8 mouse cellular contexts compared by ENCODE assay signal in the genomic region with DNA sequence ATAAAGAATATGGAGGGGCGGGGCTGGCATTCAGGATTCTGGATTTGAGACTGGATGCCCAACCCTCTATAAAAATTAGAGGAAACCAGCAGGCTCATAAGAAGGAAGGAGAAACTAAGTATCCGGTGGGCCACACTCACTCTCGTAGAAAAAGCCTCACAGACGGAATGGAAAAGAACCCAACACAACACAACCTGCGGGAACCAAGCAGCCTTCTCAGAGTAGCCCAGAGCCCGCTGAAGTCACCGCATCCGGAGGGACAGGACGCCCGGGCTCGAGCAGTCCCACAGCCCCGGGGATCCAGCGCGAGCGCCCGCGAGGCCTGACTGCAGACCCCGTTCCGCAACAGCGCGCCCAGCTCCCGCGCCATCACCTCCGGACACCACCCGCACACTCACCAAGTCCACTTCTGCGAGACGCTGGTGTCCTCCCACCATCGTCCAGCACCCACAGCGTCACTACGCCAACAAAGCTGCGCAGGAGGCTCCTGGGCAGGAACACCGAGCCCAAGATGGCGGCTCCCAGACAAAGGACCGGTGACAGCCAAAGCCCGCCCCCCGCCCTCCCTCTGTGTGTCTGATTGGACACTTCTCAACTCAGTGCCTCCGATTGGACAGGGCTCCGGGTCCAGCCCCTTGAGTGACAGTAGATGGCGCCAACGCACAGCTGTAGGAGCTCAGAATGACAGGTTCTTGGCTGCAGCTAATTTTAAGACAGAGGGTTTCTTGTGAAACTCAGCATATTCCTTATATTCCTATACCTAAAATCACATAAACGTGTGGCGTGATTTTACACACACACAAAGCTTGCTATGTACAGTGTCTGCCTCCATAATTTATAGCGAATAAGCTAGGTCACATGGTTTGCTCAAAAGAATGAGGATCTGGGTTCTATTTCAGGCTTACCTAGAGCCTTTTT. TPM values are rescaled to one million over a fixed set of nuclear protein-coding genes. Genes with fewer than 3 reads are reported as not detected.
DNase-seq lines count a peak whose midpoint lies in the region; ATAC-seq and TF ChIP-seq lines count a peak whose summit lies in the region.

Gene Zfp68, minus strand, starts transcription at position 551 of the 918 bp plus-strand sequence.

- H3K4me2 ChIP-seq in forebrain, embryonic 13.5 days: peak within 1 kb of the TSS; percentile 55
- H3K4me2 ChIP-seq in liver, postnatal 0 days (ENCODE audit: low read depth, low read length): peak within 1 kb of the TSS; percentile 74
- peak within 1 kb of the TSS; percentile 54 for H3K4me2 ChIP-seq in neural tube, embryonic 14.5 days (ENCODE audit: low read depth, low read length)

- H3K4me1 ChIP-seq in ES-Bruce4 (ENCODE audit: control insufficient read depth, insufficient read depth, low read length): no peaks in the 10 kb centered on the region
- peaks cover 20% of the 10 kb centered on the region for H3K4me1 ChIP-seq in forebrain, embryonic 13.5 days
- peaks cover 2% of the 10 kb centered on the region for H3K4me1 ChIP-seq in liver, postnatal 0 days (ENCODE audit: insufficient read depth)
- peaks cover 14% of the 10 kb centered on the region for H3K4me1 ChIP-seq in neural tube, embryonic 14.5 days (ENCODE audit: control insufficient read depth, insufficient read depth, low read length)

- peak within 1 kb of the TSS; percentile 92 for H3K9ac ChIP-seq in ES-Bruce4 (ENCODE audit: low read depth, poor library complexity, severe bottlenecking)
- H3K9ac ChIP-seq in forebrain, embryonic 13.5 days: peak within 1 kb of the TSS; percentile 97
- peak within 1 kb of the TSS; percentile 96 for H3K9ac ChIP-seq in liver, postnatal 0 days (replicated peaks)
- peak within 1 kb of the TSS; percentile 86 for H3K9ac ChIP-seq in neural tube, embryonic 14.5 days (replicated peaks; ENCODE audit: low read depth, low read length)

- intact Hi-C loops in heart, postnatal 10 days (cut with DNase I): loop anchor here (5.0 kb wide), 1 partner anchor 177 kb away; the partner anchor contains the start of gene Zfp157

- H3K27ac ChIP-seq in ES-Bruce4 (ENCODE audit: insufficient read depth, low read length): no peak within 1 kb of the TSS
- H3K27ac ChIP-seq in forebrain, embryonic 13.5 days: peak within 1 kb of the TSS; percentile 98
- peak within 1 kb of the TSS; percentile 95 for H3K27ac ChIP-seq in liver, postnatal 0 days (ENCODE audit: low read depth)
- H3K27ac ChIP-seq in neural tube, embryonic 14.5 days (ENCODE audit: low read depth, low read length): peak within 1 kb of the TSS; percentile 98

- peak; percentile 27 for TF ChIP-seq CTCF in ES-Bruce4 (IDR thresholded peaks at IDR 0.05; ENCODE audit: low read depth, low read length)
- peak; percentile 72 for TF ChIP-seq CTCF in liver, postnatal 0 days (IDR thresholded peaks at IDR 0.05; ENCODE audit: low read depth)

- no peak for TF ChIP-seq EP300 in ES-Bruce4 (IDR thresholded peaks at IDR 0.05; ENCODE audit: insufficient read depth, low read depth, low read length)
- TF ChIP-seq EP300 in liver, postnatal 0 days (IDR thresholded peaks at IDR 0.05; ENCODE audit: low read depth): no peak

- H3K36me3 ChIP-seq in ES-Bruce4 (ENCODE audit: control insufficient read depth, insufficient read depth, low read length, poor library complexity, severe bottlenecking): peaks cover 2% of the 10 kb centered on the region; the same call in 1 of the 2 replicates
- peaks cover 39% of the 10 kb centered on the region for H3K36me3 ChIP-seq in forebrain, embryonic 13.5 days (ENCODE audit: poor library complexity, severe bottlenecking)
- peaks cover 25% of the 10 kb centered on the region for H3K36me3 ChIP-seq in liver, postnatal 0 days (replicated peaks; ENCODE audit: insufficient read depth, low read length)
- peaks cover 28% of the 10 kb centered on the region for H3K36me3 ChIP-seq in neural tube, embryonic 14.5 days (ENCODE audit: control insufficient read depth, insufficient read depth, low read length)

- H3K9me3 ChIP-seq in ES-Bruce4 (replicated peaks; ENCODE audit: control insufficient read depth, insufficient read depth, low read length, poor library complexity, severe bottlenecking): no peaks in the 10 kb centered on the region
- peaks cover 32% of the 10 kb centered on the region for H3K9me3 ChIP-seq in forebrain, embryonic 13.5 days (replicated peaks)
- peaks cover 18% of the 10 kb centered on the region for H3K9me3 ChIP-seq in liver, postnatal 0 days (ENCODE audit: low read length)
- peaks cover 22% of the 10 kb centered on the region for H3K9me3 ChIP-seq in neural tube, embryonic 14.5 days (ENCODE audit: control insufficient read depth, low read length)

- peak; percentile 71 for TF ChIP-seq POLR2A in ES-Bruce4 (IDR thresholded peaks at IDR 0.05; ENCODE audit: insufficient read depth, low read length)

- WGBS in forebrain, embryonic 13.5 days: 1% methylated on average over 43 of the region's 43 CpGs
- under 1% methylated on average over 43 of the region's 43 CpGs for WGBS in large intestine, adult 2 months
- WGBS in liver, postnatal 0 days (ENCODE audit: insufficient replicate concordance): under 1% methylated on average over 43 of the region's 43 CpGs
- WGBS in neural tube, embryonic 14.5 days: under 1% methylated on average over 43 of the region's 43 CpGs

- H3K27me3 ChIP-seq in ES-Bruce4 (ENCODE audit: control insufficient read depth, insufficient read depth, low read length, poor library complexity, severe bottlenecking): no peaks in the 10 kb centered on the region
- no peaks in the 10 kb centered on the region for H3K27me3 ChIP-seq in forebrain, embryonic 13.5 days
- no peaks in the 10 kb centered on the region for H3K27me3 ChIP-seq in liver, postnatal 0 days (ENCODE audit: insufficient read depth, low read length)
- no peaks in the 10 kb centered on the region for H3K27me3 ChIP-seq in neural tube, embryonic 14.5 days (ENCODE audit: control insufficient read depth, insufficient read depth, low read length)

- peak; percentile 92 for ATAC-seq in cerebellum, adult (ENCODE audit: insufficient number of reproducible peaks, low FRiP score, low TSS enrichment)
- peak; percentile 95 for ATAC-seq in forebrain, embryonic 13.5 days
- peak; percentile 96 for ATAC-seq in liver, postnatal 0 days
- peak; percentile 97 for ATAC-seq in neural tube, embryonic 14.5 days (ENCODE audit: low read depth)

- peak within 1 kb of the TSS; percentile 100 for H3K4me3 ChIP-seq in ES-Bruce4 (ENCODE audit: low read depth, low read length)
- H3K4me3 ChIP-seq in forebrain, embryonic 13.5 days: peak within 1 kb of the TSS; percentile 86
- peak within 1 kb of the TSS; percentile 96 for H3K4me3 ChIP-seq in liver, postnatal 0 days (ENCODE audit: low read depth, low read length)
- H3K4me3 ChIP-seq in neural tube, embryonic 14.5 days (ENCODE audit: low read depth, low read length): peak within 1 kb of the TSS; percentile 64

- peak; percentile 95 for DNase-seq in heart, postnatal 10 days
- peak; percentile 87 for DNase-seq in large intestine, adult 2 months (ENCODE audit: low read depth, low spot score)
- DNase-seq in liver, postnatal 0 days: peak; percentile 95
- DNase-seq in testis, postnatal 10 days (ENCODE audit: low spot score): peak; percentile 92

RNA-seq across cellular contexts. Expression of gene Zfp68, which starts in this region (rescaled TPM):
- 19.3 and 20.5 TPM in 2 replicates for polyA plus RNA-seq in ES-Bruce4 (2011; ENCODE audit: insufficient read depth, insufficient read length, low read depth, missing spikeins)
- 93.5 and 96.6 TPM in 2 replicates for polyA plus RNA-seq in forebrain, embryonic 13.5 days (2015; fragmentation: Nextera tagmentation; extraction: Ambion mirVana)
- total RNA-seq in heart, postnatal 10 days (2021): 10 to 100 TPM; 27.2 to 30.6 TPM
- polyA plus RNA-seq in large intestine, adult 2 months (2012; rRNA removed): 3.7 and 5.1 TPM in 2 replicates
- polyA plus RNA-seq in liver, postnatal 0 days (2015; fragmentation: Nextera tagmentation; extraction: Ambion mirVana): 10.3 and 12.1 TPM in 2 replicates
- 88.1 and 91.3 TPM in 2 replicates for polyA plus RNA-seq in neural tube, embryonic 14.5 days (2014; fragmentation: Nextera tagmentation; extraction: Ambion mirVana)
